Mouse (Mus musculus) brain, embryonic 14.5 days (tissue): ENCODE measurements at regions not wholly inside any gene's neighbourhood (a gene's known extent, or its start where the extent isn't known, plus 50 kb on each side); places are given as distances from the start of the nearest gene placed in this dataset.
A peak's percentile ranks its signal among the peaks of the same experiment; 100 is the strongest.

Experiments
- CTCF ChIP-seq: fragments of 200-500 bp; IDR thresholded peaks from 2 replicates; pipeline ENCODE4 v1.5.1; 2012; ENCODE audit warnings: inconsistent platforms, mild to moderate bottlenecking, moderate library complexity, borderline replicate concordance; ENCODE audit not compliant: insufficient read depth, insufficient read length; ENCODE audit errors: extremely low read depth
- POLR2A ChIP-seq: fragments of 200-500 bp; IDR thresholded peaks from 2 replicates; pipeline ENCODE4 v1.6.1; 2012; ENCODE audit warnings: mild to moderate bottlenecking, inconsistent platforms, borderline replicate concordance; ENCODE audit not compliant: poor library complexity, insufficient read depth, insufficient read length, severe bottlenecking; ENCODE audit errors: extremely low read depth

GRCm38 (mm10) chr11:111532457-111532856 is 466.5 kb downstream of the Kcnj2 start:
- TF ChIP-seq CTCF = peak; percentile 64; the same call in 1 of the 2 replicates
- TF ChIP-seq POLR2A = no peak
